Mouse (Mus musculus) olfactory bulb, adult 2 months (tissue): ENCODE measurements around the gene Ndfip2.

Experiments
- CTCF ChIP-seq: fragments of 200-500 bp; IDR thresholded peaks from 2 replicates; pipeline ENCODE4 v1.5.1; 2012; ENCODE audit warnings: low read depth, mild to moderate bottlenecking, low read length, moderate library complexity; ENCODE audit not compliant: insufficient read depth
- POLR2A ChIP-seq: fragments of 200-500 bp; IDR thresholded peaks from 2 replicates; pipeline ENCODE4 v1.6.1; 2012; ENCODE audit warnings: mild to moderate bottlenecking, low read depth, low read length, moderate library complexity; ENCODE audit not compliant: insufficient read depth

- TF ChIP-seq CTCF (no peak), POLR2A (no peak)
Observed at GRCm38 (mm10) chr14:105219525-105220376, 38.6 kb upstream of the Ndfip2 start.
